Mouse (Mus musculus) skeletal muscle tissue, adult 2 months (tissue): ENCODE measurements around the gene Plod2.

Experiments used
- DNase-seq: peaks from one replicate; pipeline ENCODE4 v3.0.0-alpha.2; 2012; ENCODE audit warnings: low read depth, low spot score

The Plod2 gene

DNA sequence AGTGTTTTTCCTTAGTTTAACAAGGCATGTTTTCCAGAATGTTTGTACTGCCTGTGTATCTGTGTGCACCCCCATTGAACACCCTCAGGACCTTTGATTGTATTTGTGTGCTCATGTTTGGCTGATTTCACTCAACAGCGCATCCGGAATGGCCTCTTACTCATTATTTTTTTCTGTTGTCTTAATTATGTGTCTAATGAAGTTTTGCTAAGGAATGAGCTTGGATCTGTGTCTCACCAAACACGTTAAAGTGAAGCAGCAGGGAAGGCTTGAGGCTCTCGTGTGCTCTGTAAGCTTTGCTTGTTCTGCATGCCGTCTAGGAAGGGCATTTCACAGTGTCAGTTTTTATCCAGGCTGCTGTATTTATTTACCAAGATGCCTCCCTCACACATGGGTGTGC is 59.5 kb downstream of the Plod2 start:
- DNase-seq: no peak

DNA sequence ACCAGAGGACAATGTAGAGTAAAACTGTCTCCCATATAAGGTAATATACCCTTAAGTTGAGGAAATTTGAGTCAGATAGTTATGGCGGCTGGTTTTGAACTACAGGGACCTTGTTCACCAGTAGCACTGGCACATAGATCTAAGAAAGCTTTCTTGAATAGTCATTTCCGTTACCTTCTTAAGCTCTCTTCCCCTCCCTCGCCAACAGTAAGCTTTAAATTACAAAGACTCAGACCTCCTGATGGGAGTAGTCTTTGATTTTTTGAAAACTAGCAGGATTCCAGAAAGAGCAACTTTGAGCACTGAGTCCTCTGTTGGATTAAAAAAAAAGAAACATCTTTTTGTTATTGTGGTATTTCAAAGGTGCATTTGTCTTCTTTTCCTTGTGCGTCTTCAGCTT is 61.5 kb downstream of the Plod2 start:
- no peak for DNase-seq

DNA sequence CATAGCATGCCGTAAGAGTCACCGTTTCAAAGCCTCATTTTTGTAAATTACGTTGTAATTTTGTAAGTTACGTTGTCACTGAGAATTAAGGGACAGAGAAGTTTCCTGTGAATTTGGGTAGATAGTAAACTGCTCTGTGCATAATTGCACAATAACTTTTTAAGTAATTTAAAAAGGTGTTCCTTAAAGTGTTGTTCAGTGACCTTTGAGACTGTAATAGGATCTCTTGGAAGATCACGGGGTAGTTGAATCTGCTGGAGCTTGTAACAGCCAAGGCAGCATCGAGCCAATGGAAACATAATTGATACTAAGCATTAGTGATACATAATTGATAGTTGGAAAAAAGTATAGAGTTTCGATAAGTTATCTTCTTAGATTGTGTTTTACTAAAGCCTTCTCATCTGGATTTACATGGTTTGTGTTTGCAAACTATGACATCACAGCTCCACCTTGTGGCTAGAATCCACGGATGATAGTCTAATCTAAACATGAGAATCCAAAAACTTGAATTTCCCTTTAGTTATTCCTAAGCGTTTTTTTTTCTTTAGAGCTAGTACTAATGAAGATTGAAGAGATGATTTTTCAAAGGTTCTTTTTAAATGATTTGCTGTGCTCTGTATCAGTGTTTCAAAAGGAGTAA is 68.7 kb downstream of the Plod2 start:
- no peak for DNase-seq

DNA sequence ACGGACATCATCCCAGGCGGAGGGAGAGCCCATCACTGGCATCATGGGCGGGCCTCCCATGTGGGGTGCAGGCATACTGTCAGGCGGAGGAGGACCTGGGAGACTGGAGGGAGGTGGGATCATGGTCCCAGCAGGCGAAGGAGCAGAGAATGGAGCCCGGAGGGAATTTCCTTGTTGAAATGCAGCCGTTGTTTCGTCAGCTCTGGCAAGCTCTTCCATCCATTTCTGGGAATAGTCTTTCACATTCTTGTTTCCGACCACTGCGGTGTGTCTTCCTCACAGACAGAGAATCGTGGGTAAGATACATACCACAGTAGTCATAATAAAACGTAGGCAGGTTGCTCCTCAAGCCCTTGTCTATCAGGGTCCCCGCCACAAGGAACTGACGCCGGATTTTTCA is 70.6 kb downstream of the Plod2 start:
- DNase-seq: peak; percentile 14

DNA sequence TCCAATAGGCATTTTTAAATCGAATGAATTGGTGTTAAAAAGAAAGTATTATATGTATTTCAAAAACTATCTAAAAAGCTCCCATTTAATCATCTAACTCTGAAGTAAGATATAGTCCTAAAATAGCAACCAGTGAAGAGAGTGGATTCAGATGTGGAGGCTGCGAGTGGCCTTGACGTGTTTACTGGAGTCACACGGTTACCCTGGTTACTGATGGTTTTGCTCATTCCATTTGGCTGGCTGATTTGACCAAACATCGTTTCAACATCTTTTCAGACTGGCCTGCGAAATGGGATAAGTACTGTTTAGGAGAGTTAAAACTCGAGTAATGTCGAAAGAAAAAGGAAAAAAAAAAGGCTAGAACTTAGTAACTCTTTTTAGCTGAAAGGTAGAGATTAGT is 71.2 kb downstream of the Plod2 start:
- peak; percentile 49 for DNase-seq

DNA sequence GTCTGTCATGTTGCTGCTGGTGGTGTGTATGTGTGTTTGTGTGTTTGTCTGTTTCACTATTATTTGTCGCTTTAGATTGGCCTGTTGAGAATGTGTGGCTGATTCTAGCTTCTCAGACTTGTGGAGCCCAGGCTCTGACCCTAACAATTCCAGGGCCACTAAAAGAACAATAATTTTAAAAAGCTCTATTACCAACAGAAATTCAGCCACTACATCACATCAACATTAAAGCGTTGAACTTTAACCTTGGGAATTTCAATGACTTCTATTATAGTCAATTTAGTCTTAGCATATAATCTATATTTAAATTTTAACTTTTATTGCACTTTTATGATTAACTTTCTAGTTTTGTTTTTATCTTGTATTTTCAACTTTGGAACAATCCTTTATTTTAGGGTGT is 74.4 kb downstream of the Plod2 start:
- no peak for DNase-seq

DNA sequence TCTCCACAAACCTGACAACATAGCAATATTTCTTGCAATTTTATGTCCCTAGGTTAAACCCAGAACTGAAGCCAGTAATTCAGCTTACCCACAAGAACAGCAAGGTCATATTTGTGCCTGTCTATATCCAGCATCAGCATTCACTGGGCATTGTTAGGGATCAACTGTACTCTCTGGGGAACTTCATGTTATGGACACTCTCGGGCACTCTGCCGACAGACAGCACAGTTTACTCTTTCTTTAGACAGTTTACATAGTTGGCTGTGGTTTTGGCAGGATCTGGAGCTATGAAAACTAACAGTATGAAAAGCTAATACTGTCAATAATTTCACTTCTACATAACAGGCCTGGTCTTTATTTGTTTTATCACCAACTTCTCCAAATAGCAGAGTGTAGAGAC is 75.4 kb downstream of the Plod2 start:
- DNase-seq: no peak

DNA sequence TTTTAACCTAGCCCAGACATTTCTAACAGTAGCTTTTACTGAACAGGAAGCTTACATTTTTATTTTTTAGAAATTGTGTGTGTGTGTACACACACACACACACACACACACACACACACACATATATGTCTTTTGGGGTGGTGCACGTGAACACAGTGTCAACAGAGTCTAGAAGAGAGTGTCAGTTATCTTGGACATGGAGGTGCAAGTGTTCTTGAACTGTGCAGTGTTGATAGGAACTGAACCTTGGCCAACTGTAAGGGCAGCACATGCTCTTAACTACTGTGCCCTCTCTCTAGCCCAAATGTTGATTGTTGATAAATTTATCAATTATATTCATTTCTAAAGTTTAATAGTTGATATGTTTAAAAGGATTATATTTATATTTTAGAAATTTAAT is 78.1 kb downstream of the Plod2 start:
- no peak for DNase-seq

DNA sequence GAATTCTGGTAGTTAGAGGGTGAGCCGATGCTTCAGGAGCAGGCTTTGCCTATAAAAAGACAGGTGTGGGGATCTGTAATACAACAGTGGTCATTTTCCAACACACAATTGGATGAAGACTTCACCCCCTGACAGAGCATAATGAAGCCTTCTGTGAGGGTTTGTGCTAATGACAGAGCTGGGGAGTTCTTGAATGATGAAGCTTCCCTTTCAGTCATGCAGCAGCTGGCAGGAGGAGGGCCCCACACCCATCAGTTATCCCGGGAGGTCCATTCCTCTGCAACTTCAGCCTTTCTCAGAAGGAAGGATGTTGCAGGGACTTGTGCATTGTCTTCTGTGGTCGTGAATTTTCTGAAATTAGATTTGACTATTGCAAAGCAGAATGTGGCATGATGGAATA is 79.2 kb downstream of the Plod2 start:
- no peak for DNase-seq

DNA sequence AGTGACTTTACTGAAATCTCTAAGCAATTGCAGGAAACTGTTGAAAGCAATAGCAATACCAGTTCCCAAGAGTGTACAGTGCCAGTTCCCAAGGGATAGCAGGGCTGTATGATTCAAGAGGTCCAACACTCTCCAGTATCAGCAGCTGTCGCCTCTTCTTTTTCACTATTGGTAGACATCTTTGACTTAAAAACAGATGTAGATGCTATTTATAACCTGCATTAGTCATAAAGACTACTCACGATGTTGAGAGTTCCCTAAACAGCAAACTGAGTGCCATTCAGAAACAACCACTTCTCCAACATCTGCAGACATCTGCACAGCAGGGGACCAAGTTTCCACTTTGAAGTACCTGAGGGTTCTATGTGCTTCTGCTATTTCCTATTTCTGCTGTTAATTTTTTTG is 79.9 kb downstream of the Plod2 start:
- no peak for DNase-seq

DNA sequence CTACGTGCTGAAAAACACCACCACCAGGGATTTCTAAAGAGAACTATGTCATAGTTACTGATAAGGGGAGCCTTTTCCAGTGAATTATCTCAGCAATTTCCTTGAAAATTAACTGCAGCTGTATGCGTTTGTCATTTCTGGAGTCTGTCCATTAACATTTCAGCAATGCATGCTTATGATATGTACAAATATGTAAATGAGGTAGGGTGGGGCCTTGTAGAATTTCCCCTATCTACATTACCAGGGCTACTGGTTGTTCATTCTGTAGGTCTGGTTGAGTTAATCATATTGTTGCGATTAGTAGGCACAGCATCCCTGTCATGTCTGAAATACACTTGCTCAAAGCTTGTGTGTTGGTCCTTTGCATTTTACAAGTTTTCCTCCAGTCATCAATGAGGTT is 92.8 kb downstream of the Plod2 start:
- no peak for DNase-seq

DNA sequence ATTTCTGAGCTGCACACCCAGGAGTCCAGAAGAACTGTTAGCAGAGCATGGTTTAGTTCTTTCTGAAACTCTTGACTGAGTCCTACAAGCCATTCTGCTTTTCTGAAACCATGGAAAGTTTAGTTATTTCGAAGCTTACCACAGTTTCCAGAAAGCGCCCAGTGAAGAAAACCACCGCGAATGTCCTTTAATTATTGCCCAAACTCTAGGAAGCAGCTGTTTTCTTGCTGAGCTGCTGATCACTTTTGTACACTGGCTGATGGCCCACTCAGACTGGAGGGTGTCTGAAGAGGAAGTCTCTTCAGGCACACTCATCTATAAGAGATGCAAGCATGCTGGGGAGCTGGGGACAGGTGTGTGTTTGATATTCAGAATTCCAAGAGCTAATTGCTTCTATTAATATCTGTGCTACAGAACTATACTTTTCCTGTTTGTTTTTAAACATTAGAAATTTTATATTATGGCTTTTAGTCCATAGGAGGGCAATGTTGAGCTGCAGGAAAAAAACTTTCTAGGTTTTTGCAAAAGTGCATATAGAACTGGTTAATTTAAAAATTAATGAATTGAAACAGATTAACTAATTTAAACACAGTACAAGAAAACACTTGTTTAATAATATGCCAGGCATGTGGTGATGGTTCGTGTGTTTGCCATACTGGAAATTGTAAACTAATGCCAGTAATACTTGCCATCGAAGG is 97.3 kb downstream of the Plod2 start:
- no peak for DNase-seq

DNA sequence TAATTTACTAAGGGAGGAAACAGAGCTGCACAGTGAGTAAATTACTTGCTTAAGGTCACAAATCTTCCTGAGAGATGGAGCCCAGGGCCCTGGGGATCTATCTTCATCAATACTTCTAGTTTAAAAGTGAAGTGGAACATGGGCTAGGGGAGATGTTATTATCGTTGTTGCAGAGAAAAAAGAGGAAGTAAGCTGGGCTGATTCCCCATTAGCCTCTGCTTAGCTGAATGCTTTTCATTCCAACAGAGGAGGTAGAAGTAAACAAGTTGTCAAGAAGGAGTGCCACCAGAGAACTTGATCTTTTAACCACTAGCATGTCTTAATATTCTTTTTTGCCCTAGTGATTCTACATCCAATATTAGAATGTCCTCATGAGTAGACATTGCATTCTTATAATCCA is 99.7 kb downstream of the Plod2 start:
- DNase-seq: no peak
